Mouse (Mus musculus) olfactory bulb, adult 2 months (tissue): Measurements from ENCODE around the gene Glrp1.

Experiments used
- CTCF ChIP-seq: fragments of 200-500 bp; IDR thresholded peaks from 2 replicates; pipeline ENCODE4 v1.5.1; 2012; ENCODE audit warnings: low read depth, mild to moderate bottlenecking, low read length, moderate library complexity; ENCODE audit not compliant: insufficient read depth
- POLR2A ChIP-seq: fragments of 200-500 bp; IDR thresholded peaks from 2 replicates; pipeline ENCODE4 v1.6.1; 2012; ENCODE audit warnings: mild to moderate bottlenecking, low read depth, low read length, moderate library complexity; ENCODE audit not compliant: insufficient read depth

DNA sequence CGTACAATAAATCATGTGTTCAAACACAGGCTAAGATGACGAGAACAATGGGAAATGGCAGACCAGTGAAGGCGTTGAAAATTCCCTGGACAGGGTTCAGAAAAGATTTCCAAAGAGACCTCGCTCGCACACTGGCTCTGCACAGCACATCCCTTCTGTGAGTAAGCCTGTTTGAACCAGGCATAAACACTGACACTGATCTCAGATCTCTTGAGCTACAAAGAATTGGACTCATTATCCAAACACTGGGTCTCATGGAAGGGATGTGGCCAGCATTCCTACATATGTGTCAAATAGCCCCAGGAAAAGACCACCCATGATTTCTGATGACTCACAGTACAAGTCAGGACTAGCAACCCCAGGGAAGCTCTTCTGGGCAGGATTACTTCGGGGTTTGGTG, 16.3 kb upstream of the Glrp1 start:
- no peak for TF ChIP-seq CTCF
- no peak for TF ChIP-seq POLR2A
